Mouse (Mus musculus) myocyte (in vitro differentiated cells): Measurements from ENCODE around the gene Ankrd34a. TPM values are rescaled to one million over a fixed set of nuclear protein-coding genes. Genes with fewer than 3 reads are reported as not detected.
A peak's percentile ranks its signal among the peaks of the same experiment; 100 is the strongest.

Source experiments
- H3K27me3 ChIP-seq: one replicate; pipeline ENCODE4 v1.6.1; 2011; ENCODE audit not compliant: control insufficient read depth, insufficient read depth, insufficient read length
- H3K36me3 ChIP-seq: one replicate; pipeline ENCODE4 v1.6.1; 2011; ENCODE audit not compliant: control insufficient read depth, insufficient read depth
- H3K4me2 ChIP-seq: one replicate; pipeline ENCODE4 v1.6.1; 2011; ENCODE audit warnings: low read depth, control low read depth
- H3K4me3 ChIP-seq: one replicate; pipeline ENCODE4 v1.5.1; 2011; ENCODE audit warnings: mild to moderate bottlenecking, control low read depth, moderate library complexity
- H3K79me2 ChIP-seq: one replicate; pipeline ENCODE4 v1.6.1; 2011; ENCODE audit not compliant: control insufficient read depth, insufficient read depth
- H3ac ChIP-seq: one replicate; pipeline ENCODE4 v1.6.1; 2011; ENCODE audit not compliant: control insufficient read depth, insufficient read length
- CEBPB ChIP-seq: IDR thresholded peaks from 2 replicates; pipeline ENCODE4 v1.6.1; 2011; ENCODE audit warnings: mild to moderate bottlenecking, moderate library complexity; ENCODE audit not compliant: poor library complexity, insufficient read depth, severe bottlenecking
- E2F4 ChIP-seq: IDR thresholded peaks from one replicate; pipeline ENCODE4 v1.6.1; 2011; ENCODE audit warnings: mild to moderate bottlenecking, control low read depth, moderate library complexity; ENCODE audit not compliant: insufficient read depth
- MAX ChIP-seq: IDR thresholded peaks from one replicate; pipeline ENCODE4 v1.6.1; 2011; ENCODE audit warnings: low read depth, mild to moderate bottlenecking, control low read depth
- MYOD1 ChIP-seq, 3 experiments: IDR thresholded peaks; one replicate each; pipeline ENCODE4 v1.6.1; 2011; ENCODE audit warnings: control low read depth in 2 of 3, low read depth in 2 of 3, mild to moderate bottlenecking in 2 of 3, moderate library complexity in 1 of 3; ENCODE audit not compliant: insufficient read length in 2 of 3, control insufficient read depth in 1 of 3
- MYOG ChIP-seq, 3 experiments: IDR thresholded peaks; one replicate each; pipeline ENCODE4 v1.6.1; 2011; ENCODE audit warnings: control low read depth in 2 of 3, low read depth in 2 of 3, mild to moderate bottlenecking in 2 of 3; ENCODE audit not compliant: insufficient read length in 2 of 3, control insufficient read depth in 1 of 3, insufficient read depth in 1 of 3
- POLR2A ChIP-seq: IDR thresholded peaks from one replicate; pipeline ENCODE4 v1.6.1; 2011; ENCODE audit warnings: low read depth, mild to moderate bottlenecking, control low read depth, moderate library complexity; ENCODE audit not compliant: insufficient read length
- POLR2AphosphoS2 ChIP-seq: IDR thresholded peaks from one replicate; pipeline ENCODE4 v1.6.1; 2011; ENCODE audit warnings: low read depth, control low read depth; ENCODE audit not compliant: insufficient read length
- REST ChIP-seq: IDR thresholded peaks from one replicate; pipeline ENCODE4 v1.6.1; 2011; ENCODE audit warnings: mild to moderate bottlenecking, control low read depth, moderate library complexity; ENCODE audit not compliant: insufficient read depth, insufficient read length
- TCF12 ChIP-seq: IDR thresholded peaks from one replicate; pipeline ENCODE4 v1.6.1; 2011; ENCODE audit warnings: mild to moderate bottlenecking, control low read depth; ENCODE audit not compliant: poor library complexity, insufficient read depth, severe bottlenecking
- TCF3 ChIP-seq: IDR thresholded peaks from one replicate; pipeline ENCODE4 v1.6.1; 2011; ENCODE audit warnings: low read depth, control low read depth; ENCODE audit not compliant: insufficient read length
- USF1 ChIP-seq: IDR thresholded peaks from one replicate; pipeline ENCODE4 v1.6.1; 2011; ENCODE audit warnings: low read depth, mild to moderate bottlenecking, control low read depth, moderate library complexity
- polyA plus RNA-seq: library from polyadenylated mRNA; unstranded; fragments of >200 nt; fragmentation: generic; extraction: Trizol; gene quantifications from one replicate; pipeline ENCODE4 v1.2.1, GENCODE M21; 2012; ENCODE audit warnings: missing spikeins

The Ankrd34a gene
- polyA plus RNA-seq, 1 experiment: 2.5 TPM

GRCm38 (mm10) chr3:96593374-96593773, 3.1 kb upstream of the Ankrd34a start:
- TF ChIP-seq TCF12: no peak
- TF ChIP-seq CEBPB: 0 out of 2 replicates have a peak, but pooled peaks have one; percentile 43
- Histone ChIP-seq H3K4me3 (peak overlapping the region; percentile 79), H3ac (peak overlapping the region; percentile 13), H3K36me3 (no peaks in the 10 kb centered on the region), H3K27me3 (no peaks in the 10 kb centered on the region), H3K79me2 (peaks cover 8% of the 10 kb centered on the region), H3K4me2 (peak overlapping the region; percentile 94)

GRCm38 (mm10) chr3:96593790-96594560, 2.5 kb upstream of the Ankrd34a start, which contains the start of gene Polr3gl:
Gene Polr3gl (minus strand): TSS chr3:96594181.
- peak within 1 kb of the TSS; percentile 13 for H3ac ChIP-seq
- H3K4me3 ChIP-seq: peak within 1 kb of the TSS; percentile 79
- H3K27me3 ChIP-seq: no peaks in the 10 kb centered on the region
- TF ChIP-seq TCF3: no peak
- no peak for TF ChIP-seq MAX
- peak; percentile 73 for TF ChIP-seq POLR2A
- TF ChIP-seq REST: no peak
- TF ChIP-seq POLR2AphosphoS2: peak; percentile 85
- TF ChIP-seq E2F4: no peak
- peak within 1 kb of the TSS; percentile 94 for H3K4me2 ChIP-seq
- peaks cover 8% of the 10 kb centered on the region for H3K79me2 ChIP-seq
- H3K36me3 ChIP-seq: no peaks in the 10 kb centered on the region

- H3K4me2 ChIP-seq: no peak overlapping the region
- peak overlapping the region; percentile 79 for H3K4me3 ChIP-seq
- H3K36me3 ChIP-seq: no peaks in the 10 kb centered on the region
- no peaks in the 10 kb centered on the region for H3K27me3 ChIP-seq
- H3K79me2 ChIP-seq: peaks cover 8% of the 10 kb centered on the region
- no peak overlapping the region for H3ac ChIP-seq
- TF ChIP-seq MAX (no peak), E2F4 (no peak), POLR2A (no peak), REST (no peak), USF1 (no peak), TCF3 (no peak), CEBPB (no peak), TCF12 (no peak), MYOD1 (IDR thresholded peaks at IDR 0.05; ENCODE audit: control insufficient read depth in 1 of 3, insufficient read length in 2 of 3, low read depth in 2 of 3) (no peak), MYOG (IDR thresholded peaks at IDR 0.05; ENCODE audit: control insufficient read depth in 1 of 3, insufficient read depth in 1 of 3, insufficient read length in 2 of 3, low read depth in 2 of 3) (no peak)
These were observed 1.6 kb upstream of the Ankrd34a start for GRCm38 (mm10) chr3:96594851-96595250.

GRCm38 (mm10) chr3:96595661-96596060, 775 bp upstream of the Ankrd34a start:
- Histone ChIP-seq H3K4me3 (peak overlapping the region; percentile 51), H3K27me3 (no peaks in the 10 kb centered on the region), H3K79me2 (peaks cover 8% of the 10 kb centered on the region), H3ac (no peak overlapping the region), H3K4me2 (peak overlapping the region; percentile 98), H3K36me3 (no peaks in the 10 kb centered on the region)
- TF ChIP-seq TCF3: no peak
- TF ChIP-seq MYOG (IDR thresholded peaks at IDR 0.05; ENCODE audit: control insufficient read depth in 1 of 3, insufficient read depth in 1 of 3, insufficient read length in 2 of 3, low read depth in 2 of 3): no peak
- no peak for TF ChIP-seq TCF12
- TF ChIP-seq REST: no peak
- TF ChIP-seq MYOD1 (IDR thresholded peaks at IDR 0.05; ENCODE audit: control insufficient read depth in 1 of 3, insufficient read length in 2 of 3, low read depth in 2 of 3): peak in 1 of 3 experiments; percentile 22

GRCm38 (mm10) chr3:96596855-96597254, 419 bp downstream of the Ankrd34a start:
- no peaks in the 10 kb centered on the region for H3K36me3 ChIP-seq
- H3K79me2 ChIP-seq: peaks cover 14% of the 10 kb centered on the region
- H3ac ChIP-seq: peak overlapping the region; percentile 50
- peak overlapping the region; percentile 98 for H3K4me2 ChIP-seq
- peak overlapping the region; percentile 51 for H3K4me3 ChIP-seq
- H3K27me3 ChIP-seq: no peaks in the 10 kb centered on the region
- no peak for TF ChIP-seq MAX

- H3K4me3 ChIP-seq: peak overlapping the region; percentile 51
- H3ac ChIP-seq: peak overlapping the region; percentile 50
- peaks cover 18% of the 10 kb centered on the region for H3K79me2 ChIP-seq
- peak overlapping the region; percentile 98 for H3K4me2 ChIP-seq
- H3K36me3 ChIP-seq: no peaks in the 10 kb centered on the region
- no peak for TF ChIP-seq MYOG (IDR thresholded peaks at IDR 0.05; ENCODE audit: control insufficient read depth in 1 of 3, insufficient read depth in 1 of 3, insufficient read length in 2 of 3, low read depth in 2 of 3)
- TF ChIP-seq REST: peak; percentile 1
- peak; percentile 15 for TF ChIP-seq POLR2AphosphoS2
- TF ChIP-seq E2F4: no peak
- H3K27me3 ChIP-seq: no peaks in the 10 kb centered on the region
These were observed 1.0 kb downstream of the Ankrd34a start for GRCm38 (mm10) chr3:96597435-96597891.
